Mouse (Mus musculus) embryonic facial prominence, embryonic 15.5 days (tissue): ENCODE measurements around the gene Gpr137b. TPM values are rescaled to one million over a fixed set of nuclear protein-coding genes. Genes with fewer than 3 reads are reported as not detected.

Source experiments
- polyA plus RNA-seq: library from polyadenylated mRNA; unstranded; fragments of >200 nt; fragmentation: Nextera tagmentation; extraction: Ambion mirVana; gene quantifications from 2 replicates; pipeline ENCODE4 v1.2.1, GENCODE M21; 2015

The Gpr137b gene
- polyA plus RNA-seq, 1 experiment from 2014 or later: 14.2 TPM

Other genes starting within 250 kb of the Gpr137b start
- gene Prl2c5, start 211.3 kb downstream of the Gpr137b start, polyA plus RNA-seq: not detected in 2 replicates
- gene Nid1, start 43.5 kb upstream of the Gpr137b start, polyA plus RNA-seq: 90.2 and 92.0 TPM in 2 replicates
- gene Lyst, start 196.4 kb upstream of the Gpr137b start, polyA plus RNA-seq: 3.6 and 5.4 TPM in 2 replicates